Mouse (Mus musculus) liver, postnatal 0 days (tissue): ENCODE results near the gene Tmprss7.

Experiments used
- CTCF ChIP-seq: sonication (generic); IDR thresholded peaks from 2 replicates; pipeline ENCODE4 v1.5.1; 2016; ENCODE audit warnings: antibody characterized with exemption, low read depth
- EP300 ChIP-seq: IDR thresholded peaks from 2 replicates; pipeline ENCODE4 v1.6.1; 2016; ENCODE audit warnings: antibody characterized with exemption, low read depth, mild to moderate bottlenecking

DNA sequence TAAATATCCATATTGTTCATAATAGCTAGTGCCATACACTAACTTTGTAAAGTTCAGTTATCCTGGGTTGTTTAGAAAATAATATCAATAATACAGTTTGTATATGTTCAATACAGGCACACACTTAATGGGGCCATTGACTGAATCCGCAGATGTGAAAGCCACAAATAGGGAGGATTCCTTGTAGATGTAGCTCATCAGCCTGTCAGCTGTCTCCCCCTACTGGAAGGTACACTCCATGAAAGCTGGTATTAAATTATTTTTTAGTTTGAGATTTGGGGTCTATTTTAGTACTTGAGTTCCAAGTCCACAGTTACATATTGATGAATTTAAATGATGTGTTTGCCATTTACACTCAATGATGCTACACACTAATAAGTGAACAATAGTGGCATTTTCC, 17.0 kb downstream of the Tmprss7 start:
- TF ChIP-seq CTCF (peak; percentile 76), EP300 (no peak)
